Mouse (Mus musculus) ES-E14 (cell line): ENCODE results near the gene Nnat. TPM values are rescaled to one million over a fixed set of nuclear protein-coding genes. Genes with fewer than 3 reads are reported as not detected.

Experiments used
- DNase-seq: peaks from one replicate; pipeline ENCODE4 v3.0.0-alpha.2; 2013; ENCODE audit warnings: low read depth, low spot score
- H3K27ac ChIP-seq: 2 replicates; pipeline ENCODE4 v1.5.1; 2012; ENCODE audit warnings: low read depth, mild to moderate bottlenecking, low read length, moderate library complexity, mixed read lengths; ENCODE audit not compliant: poor library complexity, insufficient read depth, severe bottlenecking
- H3K36me3 ChIP-seq: 2 replicates; pipeline ENCODE4 v1.6.1; 2012; ENCODE audit warnings: mild to moderate bottlenecking, low read length, moderate library complexity, mixed read lengths; ENCODE audit not compliant: control insufficient read depth, poor library complexity, insufficient read depth, severe bottlenecking
- H3K4me1 ChIP-seq, 2 experiments: fragments of 150-350 bp in 1 of 2; sonication (generic) in 1 of 2; 2 replicates each; pipeline ENCODE4 v1.6.1; 2012; ENCODE audit warnings: low read length in 2 of 2, mild to moderate bottlenecking in 1 of 2, mixed read lengths in 1 of 2; ENCODE audit not compliant: control insufficient read depth in 2 of 2, insufficient read depth in 2 of 2, poor library complexity in 1 of 2
- H3K4me3 ChIP-seq, 2 experiments: fragments of 150-350 bp in 1 of 2; sonication (generic) in 1 of 2; 2 replicates each; pipeline ENCODE4 v1.5.1; 2012; ENCODE audit warnings: low read length in 2 of 2, low read depth in 1 of 2, mild to moderate bottlenecking in 1 of 2, mixed read lengths in 1 of 2; ENCODE audit not compliant: insufficient read depth in 1 of 2, poor library complexity in 1 of 2, severe bottlenecking in 1 of 2
- H3K9ac ChIP-seq: 2 replicates; pipeline ENCODE4 v1.6.1; 2012; ENCODE audit warnings: low read depth, mild to moderate bottlenecking, low read length, mixed read lengths; ENCODE audit not compliant: poor library complexity, insufficient read depth, severe bottlenecking
- H3K9me3 ChIP-seq: fragments of 150-350 bp; sonication (generic); 2 replicates; pipeline ENCODE4 v1.6.1; 2012; ENCODE audit warnings: low read depth, mild to moderate bottlenecking, low read length; ENCODE audit not compliant: control insufficient read depth, insufficient read depth
- CHD2 ChIP-seq: IDR thresholded peaks from 2 replicates; pipeline ENCODE4 v1.6.1; 2014; ENCODE audit warnings: mild to moderate bottlenecking, low read depth, low read length, inconsistent platforms
- HCFC1 ChIP-seq: IDR thresholded peaks from 2 replicates; pipeline ENCODE4 v1.6.1; 2012; ENCODE audit warnings: low read length, inconsistent platforms, borderline replicate concordance; ENCODE audit not compliant: insufficient read depth
- MAFK ChIP-seq: IDR thresholded peaks from 2 replicates; pipeline ENCODE4 v1.6.1; 2014; ENCODE audit warnings: mild to moderate bottlenecking, low read depth, low read length, inconsistent platforms; ENCODE audit not compliant: insufficient read depth
- ZC3H11A ChIP-seq: IDR thresholded peaks from 2 replicates; pipeline ENCODE4 v1.6.1; 2012; ENCODE audit warnings: low read depth, mild to moderate bottlenecking, inconsistent platforms, low read length, borderline replicate concordance
- ZNF384 ChIP-seq: IDR thresholded peaks from 2 replicates; pipeline ENCODE4 v1.6.1; 2012; ENCODE audit warnings: low read depth, low read length, inconsistent platforms
- in situ Hi-C, 2 experiments: fragments of 600-800 bp; cut with MboI; formaldehyde crosslinking; loops; one replicate each; pipeline ENCODE4 v1.15.1; 2025; ENCODE audit warnings: low sequenced_read_pairs in 2 of 2, inconsistent platforms in 1 of 2; ENCODE audit not compliant: unreplicated experiment in 2 of 2
- total RNA-seq: library from RNA; depleted of rRNA; stranded (reverse); fragments of 300-350 nt; gene quantifications from 2 replicates; pipeline ENCODE4 v1.2.3, GENCODE M21; 2012

The Nnat gene
- total RNA-seq, 1 experiment, result 117 TPM

DNA sequence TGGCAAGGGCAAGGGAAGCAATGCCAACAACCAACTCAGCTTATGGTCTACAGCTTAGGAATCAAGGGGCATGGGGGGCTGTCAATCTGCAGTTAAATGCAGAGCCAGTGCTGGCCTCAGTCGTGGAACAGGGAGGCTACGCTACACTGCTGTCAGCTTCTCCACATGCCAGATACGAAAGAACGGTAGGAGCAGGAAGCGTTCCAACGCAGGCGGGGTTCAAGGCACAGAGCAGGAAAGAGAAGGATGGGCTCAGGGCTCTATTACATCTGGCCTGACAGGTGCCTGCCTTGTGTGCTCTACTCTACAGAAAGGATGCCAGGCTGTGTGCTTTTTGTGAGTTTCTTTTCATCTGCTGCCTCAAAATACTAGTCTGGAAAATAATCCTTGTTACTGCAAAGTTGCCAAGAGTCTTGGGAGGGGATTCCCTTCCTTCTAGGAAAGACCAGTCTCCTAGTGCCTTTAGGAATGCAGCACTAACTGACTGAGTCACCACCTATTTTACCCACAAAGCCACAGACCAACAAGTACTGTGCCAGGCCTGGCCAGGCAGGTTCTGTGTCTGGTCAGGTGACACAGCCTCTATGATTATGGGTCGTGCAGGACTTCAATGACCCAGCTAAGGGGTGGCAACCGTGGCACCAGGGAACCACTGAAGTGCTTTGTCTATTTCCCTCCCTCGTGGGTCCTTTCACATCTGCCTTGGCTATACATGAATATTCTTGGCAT is 7.6 kb upstream of the Nnat start:
- H3K4me3 ChIP-seq, result no peak overlapping the region
- no peak for DNase-seq
- no peak overlapping the region for H3K27ac ChIP-seq
- TF ChIP-seq MAFK, result no peak
- TF ChIP-seq HCFC1, result no peak
- no peak for TF ChIP-seq ZC3H11A
- no peak for TF ChIP-seq ZNF384
- TF ChIP-seq CHD2, result no peak
- H3K4me1 ChIP-seq, result no peaks in the 10 kb centered on the region
- H3K9me3 ChIP-seq, result peaks cover 3% of the 10 kb centered on the region; the same call in 1 of the 2 replicates
- H3K9ac ChIP-seq, result no peak overlapping the region
- in situ Hi-C loops, result loop anchor here in 1 of 2 experiments (10.0 kb wide), 1 partner anchor 218 kb away; no protein-coding TSS in a partner anchor
- peaks cover 14% of the 10 kb centered on the region for H3K36me3 ChIP-seq

DNA sequence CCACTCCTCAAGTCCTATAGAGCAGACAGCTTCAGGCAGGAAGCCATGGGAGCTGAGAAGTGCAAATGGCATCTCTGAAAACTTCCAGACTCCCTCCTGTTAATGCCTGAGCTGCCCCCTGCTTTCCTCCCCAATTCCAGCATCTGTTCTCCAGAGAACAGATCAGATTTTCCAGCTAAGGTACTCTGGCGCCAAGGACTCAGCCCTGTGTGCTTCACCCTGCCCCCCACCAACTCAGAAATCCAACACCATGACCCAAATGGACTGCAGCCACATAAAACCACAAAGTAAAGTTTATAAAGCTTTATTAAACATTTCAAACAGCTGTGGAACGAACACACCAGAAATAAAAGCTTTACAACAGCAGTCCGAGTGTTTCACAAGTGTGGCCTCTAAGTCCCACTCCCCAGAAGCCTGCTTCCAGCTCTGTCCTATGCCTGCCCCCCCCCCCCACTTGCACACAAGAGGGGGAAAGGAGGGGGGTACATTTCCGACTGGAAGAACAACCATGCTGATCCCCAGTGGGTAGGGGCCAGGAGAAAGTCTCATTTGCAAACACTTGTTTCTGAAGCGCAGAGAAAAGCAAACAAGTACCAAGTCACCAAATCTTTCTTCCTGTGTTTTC is 3.7 kb upstream of the Nnat start:
- no peak overlapping the region for H3K27ac ChIP-seq
- no peak overlapping the region for H3K4me3 ChIP-seq
- H3K4me1 ChIP-seq, result no peaks in the 10 kb centered on the region
- H3K36me3 ChIP-seq, result peaks cover 24% of the 10 kb centered on the region
- no peak overlapping the region for H3K9ac ChIP-seq
- H3K9me3 ChIP-seq, result peaks cover 18% of the 10 kb centered on the region
- no peak for DNase-seq
- in situ Hi-C loops, result loop anchor here in 1 of 2 experiments (10.0 kb wide), 1 partner anchor 221 kb away; no protein-coding TSS in a partner anchor
- TF ChIP-seq MAFK, result no peak
- TF ChIP-seq HCFC1, result no peak
- no peak for TF ChIP-seq ZNF384
- no peak for TF ChIP-seq ZC3H11A
- no peak for TF ChIP-seq CHD2

DNA sequence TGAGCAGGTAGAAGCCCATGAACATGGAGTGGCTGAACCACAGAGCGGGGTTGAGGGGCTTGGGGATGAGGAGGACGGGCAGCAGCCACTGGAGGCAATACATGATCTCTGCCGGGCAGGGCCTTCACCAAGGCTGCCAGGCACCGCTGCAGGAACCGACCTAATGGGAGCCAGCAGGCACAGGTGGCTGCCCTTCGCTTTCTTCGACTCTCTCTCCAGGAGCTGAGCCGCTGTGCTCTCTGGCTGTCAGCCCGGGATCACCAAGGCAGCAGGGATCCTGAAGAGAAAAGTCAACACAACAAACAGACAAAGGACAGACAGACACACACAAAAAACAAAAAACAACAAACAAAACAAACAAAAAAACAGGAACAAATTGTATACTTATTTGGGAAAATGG is 1.8 kb upstream of the Nnat start:
- peaks cover 18% of the 10 kb centered on the region for H3K9me3 ChIP-seq
- peaks cover 35% of the 10 kb centered on the region for H3K36me3 ChIP-seq
- H3K27ac ChIP-seq, result no peak overlapping the region

DNA sequence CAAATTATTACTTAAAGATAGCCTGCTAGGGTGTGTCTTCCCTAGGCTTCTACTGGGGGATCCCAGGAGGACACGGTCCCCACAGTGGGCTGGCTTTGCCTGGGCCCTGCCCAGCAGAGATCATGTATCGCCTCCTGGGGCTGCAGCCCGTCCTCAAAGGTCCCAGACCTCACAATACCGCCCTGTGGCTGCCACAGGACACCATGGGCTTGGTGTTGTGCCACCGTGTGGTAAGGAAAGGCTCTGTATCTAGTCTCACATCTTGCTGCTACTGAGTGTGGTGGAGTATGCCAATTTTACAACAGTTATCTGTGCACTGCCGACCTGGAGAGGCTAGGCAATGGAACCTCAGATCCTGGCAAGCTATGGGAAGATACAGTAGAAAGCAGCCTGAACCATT is 1.4 kb upstream of the Nnat start:
- Histone ChIP-seq H3K36me3 (peaks cover 35% of the 10 kb centered on the region), H3K27ac (no peak overlapping the region)

More for the DNA sequence above, 1.8 kb upstream of the Nnat start:
- Histone ChIP-seq H3K9ac (no peak overlapping the region), H3K4me3 (no peak overlapping the region), H3K4me1 (no peaks in the 10 kb centered on the region)
- TF ChIP-seq CHD2 (no peak), ZC3H11A (no peak), MAFK (no peak)
- DNase-seq, result no peak
- in situ Hi-C loops, result loop anchor here in 1 of 2 experiments (10.0 kb wide), 1 partner anchor 223 kb away; no protein-coding TSS in a partner anchor

More for the DNA sequence above, 1.4 kb upstream of the Nnat start:
- in situ Hi-C loops, result loop anchor here in 1 of 2 experiments (10.0 kb wide), 1 partner anchor 224 kb away; no protein-coding TSS in a partner anchor
- Histone ChIP-seq H3K4me3 (no peak overlapping the region), H3K4me1 (no peaks in the 10 kb centered on the region), H3K9me3 (peaks cover 18% of the 10 kb centered on the region), H3K9ac (no peak overlapping the region)
- TF ChIP-seq ZC3H11A (no peak), CHD2 (no peak), ZNF384 (no peak), MAFK (no peak), HCFC1 (no peak)
- DNase-seq, result no peak
